Mouse (Mus musculus) thymus, postnatal 25 days (tissue): Measurements from ENCODE around the gene Bcas2.

Source experiments
- DNase-seq: peaks from one replicate; pipeline ENCODE4 v3.0.0; 2022

Bcas2 gene

DNA sequence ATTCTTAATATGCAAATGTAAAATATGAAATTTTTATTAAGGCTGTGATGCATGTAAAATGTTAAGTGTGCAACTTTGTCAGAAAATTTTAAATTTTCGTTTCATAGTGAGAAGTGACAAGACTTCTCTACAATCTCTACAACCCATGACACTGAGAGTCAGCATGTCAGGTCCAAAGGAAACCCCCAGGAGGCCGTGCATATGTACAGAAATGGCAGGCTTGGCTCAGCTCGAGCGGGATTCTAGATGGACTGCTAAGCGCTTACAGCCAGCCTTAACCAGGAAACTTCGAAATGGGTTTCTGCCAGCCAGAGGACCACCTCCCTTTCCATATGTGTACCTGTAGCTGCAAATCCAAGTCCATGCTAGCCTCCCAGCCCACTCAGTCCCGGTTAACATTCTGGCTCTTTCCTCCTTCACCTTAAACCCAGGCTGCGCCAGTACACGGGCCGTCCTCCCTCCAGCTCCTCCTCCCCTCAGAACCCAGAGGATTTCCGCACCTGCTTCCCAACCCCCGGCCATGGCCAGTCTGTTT lies 52.8 kb downstream of the Bcas2 start:
- no peak for DNase-seq

- DNase-seq: no peak
Observed at GRCm38 (mm10) chr3:103227729-103228128, 56.3 kb downstream of the Bcas2 start.
